Mouse (Mus musculus): ENCODE data around the gene Hdac9.

Gene Hdac9

GRCm38 (mm10) chr12:34332884-34333283, 584.0 kb downstream of the Hdac9 start:
- no peak for DNase-seq

- no peak for DNase-seq
Measured at GRCm38 (mm10) chr12:34327111-34327510, 589.8 kb downstream of the Hdac9 start.

GRCm38 (mm10) chr12:34312113-34312719, 604.7 kb downstream of the Hdac9 start:
- DNase-seq, result no peak

GRCm38 (mm10) chr12:34305453-34305852, 611.4 kb downstream of the Hdac9 start:
- no peak for DNase-seq

GRCm38 (mm10) chr12:34292346-34292745, 624.5 kb downstream of the Hdac9 start:
- no peak for DNase-seq

GRCm38 (mm10) chr12:34287218-34287617, 629.7 kb downstream of the Hdac9 start:
- no peak for DNase-seq

- DNase-seq, result no peak
Measured at GRCm38 (mm10) chr12:34284888-34285287, 632.0 kb downstream of the Hdac9 start.

GRCm38 (mm10) chr12:34284396-34284795, 632.5 kb downstream of the Hdac9 start:
- DNase-seq, result no peak

GRCm38 (mm10) chr12:34278822-34279221, 638.1 kb downstream of the Hdac9 start:
- no peak for DNase-seq

- DNase-seq, result no peak
Measured at GRCm38 (mm10) chr12:34273816-34274215, 643.1 kb downstream of the Hdac9 start.

GRCm38 (mm10) chr12:34270096-34270495, 646.8 kb downstream of the Hdac9 start:
- no peak for DNase-seq

GRCm38 (mm10) chr12:34269472-34270040, 647.3 kb downstream of the Hdac9 start:
- no peak for DNase-seq

GRCm38 (mm10) chr12:34259651-34260050, 657.2 kb downstream of the Hdac9 start:
- no peak for DNase-seq

GRCm38 (mm10) chr12:34249160-34249559, 667.7 kb downstream of the Hdac9 start:
- DNase-seq, result no peak

GRCm38 (mm10) chr12:34248193-34249121, 668.4 kb downstream of the Hdac9 start:
- DNase-seq, result no peak

- DNase-seq, result no peak
Measured at GRCm38 (mm10) chr12:34238796-34239195, 678.1 kb downstream of the Hdac9 start.

- DNase-seq, result no peak
Measured at GRCm38 (mm10) chr12:34231621-34232150, 685.2 kb downstream of the Hdac9 start.

GRCm38 (mm10) chr12:34224505-34224904, 692.4 kb downstream of the Hdac9 start:
- DNase-seq, result no peak

GRCm38 (mm10) chr12:34221014-34221413, 695.9 kb downstream of the Hdac9 start:
- DNase-seq, result no peak

- DNase-seq, result no peak
Measured at GRCm38 (mm10) chr12:34220051-34220926, 696.6 kb downstream of the Hdac9 start.

- no peak for DNase-seq
Measured at GRCm38 (mm10) chr12:34218561-34218960, 698.3 kb downstream of the Hdac9 start.
